Mouse (Mus musculus) adrenal gland, postnatal 25 days (tissue): ENCODE data around the gene Ctcf. TPM values are rescaled to one million over a fixed set of nuclear protein-coding genes. Genes with fewer than 3 reads are reported as not detected.

Experiments used
- DNase-seq: peaks from one replicate; pipeline ENCODE4 v3.0.0; 2021; ENCODE audit warnings: mixed read lengths
- total RNA-seq: library from RNA; stranded (reverse); gene quantifications from 2 replicates; pipeline ENCODE4 v1.2.3, GENCODE M21; 2021

Ctcf gene
- total RNA-seq, 1 experiment from 2014 or later: 74.2 TPM

- DNase-seq: no peak
Observed at GRCm38 (mm10) chr8:105702001-105702401, 65.6 kb downstream of the Ctcf start.

GRCm38 (mm10) chr8:105702731-105703415, 66.5 kb downstream of the Ctcf start:
- DNase-seq: no peak

- no peak for DNase-seq
Observed at GRCm38 (mm10) chr8:105704146-105704812, 67.9 kb downstream of the Ctcf start.

GRCm38 (mm10) chr8:105704955-105705354, 68.6 kb downstream of the Ctcf start:
- DNase-seq: no peak

- DNase-seq: no peak
Observed at GRCm38 (mm10) chr8:105706426-105706825, 70.1 kb downstream of the Ctcf start.

- peak; percentile 78 for DNase-seq
Observed at GRCm38 (mm10) chr8:105707498-105708403, 71.4 kb downstream of the Ctcf start, which contains the start of the genes 4933405L10Rik and Enkd1. Gene 4933405L10Rik, plus strand, starts transcription at chr8:105707655. Gene Enkd1, minus strand, starts transcription at chr8:105708210.

GRCm38 (mm10) chr8:105708675-105709074, 72.3 kb downstream of the Ctcf start:
- DNase-seq: no peak

- no peak for DNase-seq
Observed at GRCm38 (mm10) chr8:105709317-105709716, 72.9 kb downstream of the Ctcf start.

- no peak for DNase-seq
Observed at GRCm38 (mm10) chr8:105712286-105712685, 75.9 kb downstream of the Ctcf start.

GRCm38 (mm10) chr8:105714139-105714538, 77.8 kb downstream of the Ctcf start:
- peak; percentile 90 for DNase-seq

GRCm38 (mm10) chr8:105715042-105715441, 78.7 kb downstream of the Ctcf start:
- DNase-seq: no peak

GRCm38 (mm10) chr8:105716302-105716945, 80.1 kb downstream of the Ctcf start:
- no peak for DNase-seq

- DNase-seq: no peak
Observed at GRCm38 (mm10) chr8:105719637-105720036, 83.3 kb downstream of the Ctcf start.

GRCm38 (mm10) chr8:105722861-105723260, 86.5 kb downstream of the Ctcf start:
- DNase-seq: no peak

- DNase-seq: no peak
Observed at GRCm38 (mm10) chr8:105725726-105726125, 89.4 kb downstream of the Ctcf start.

GRCm38 (mm10) chr8:105727397-105728124, 91.2 kb downstream of the Ctcf start:
- DNase-seq: no peak

GRCm38 (mm10) chr8:105732186-105732585, 95.8 kb downstream of the Ctcf start:
- no peak for DNase-seq
